Mouse (Mus musculus) cerebellum, postnatal 36 days (tissue): ENCODE results near the gene Cd209a.
"Not testable (repeated sequence)": the region's sequence is repeated elsewhere in the genome, so short reads cannot be mapped to it uniquely, and the experiment has no call there.

Experiments
- DNase-seq, 2 experiments: peaks; one replicate each; pipeline ENCODE4 v3.0.0; 2021 to 2022; ENCODE audit warnings: mixed read lengths in 2 of 2

Gene Cd209a

GRCm38 (mm10) chr8:3748761-3749160, at the start of gene Cd209a:
TSS of gene Cd209a (minus strand) at chr8:3748984.
- DNase-seq: no peak

DNA sequence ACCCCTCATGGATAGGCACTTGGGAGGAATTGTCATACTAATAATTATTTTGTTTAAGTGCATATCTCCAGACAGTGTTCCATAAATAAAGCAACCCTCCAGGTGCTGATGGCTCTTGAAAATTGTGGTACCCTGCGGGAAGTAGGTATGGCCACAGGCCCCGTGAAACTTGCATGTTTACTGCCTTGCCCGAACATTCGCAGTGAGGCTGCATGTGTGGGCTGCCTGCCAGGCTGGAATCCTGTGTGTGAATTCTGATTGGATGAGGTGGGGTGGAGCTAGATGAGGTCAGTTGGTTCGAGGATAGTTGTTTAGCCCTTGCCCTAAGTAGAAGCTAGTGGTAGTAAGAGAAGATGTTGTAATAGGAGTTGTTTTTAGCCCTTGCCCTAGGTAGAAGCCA, 19.9 kb upstream of the Cd209a start:
- DNase-seq: not testable (repeated sequence)

DNA sequence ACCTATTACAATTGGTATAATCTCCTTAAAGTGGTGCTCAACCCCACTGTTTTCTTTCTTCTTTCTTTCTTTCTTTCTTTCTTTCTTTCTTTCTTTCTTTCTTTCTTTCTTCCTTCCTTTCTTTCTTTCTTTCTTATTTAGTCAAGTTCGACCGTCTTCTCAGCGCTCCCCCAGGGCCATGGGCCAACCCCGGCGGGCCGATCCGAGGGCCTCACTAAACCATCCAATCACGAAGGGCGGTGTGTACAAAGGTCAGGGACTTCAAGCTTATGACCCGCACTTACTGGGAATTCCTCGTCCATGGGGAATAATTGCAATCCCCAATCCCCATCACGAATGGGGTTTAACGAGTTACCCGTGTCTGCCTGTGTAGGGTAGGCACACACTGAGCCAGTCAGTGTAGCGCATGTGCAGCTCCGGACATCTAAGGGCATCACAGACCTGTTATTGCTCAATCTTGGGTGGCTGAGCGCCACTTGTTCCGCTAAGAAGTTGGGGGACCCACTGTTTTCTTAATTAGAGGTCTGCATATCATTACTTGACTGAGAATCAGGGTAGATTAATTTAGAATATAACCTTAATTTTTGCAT, 5.6 kb upstream of the Cd209a start:
- peak; percentile 48 to 76 for DNase-seq

- DNase-seq: no peak
These were observed 11.8 kb downstream of the Cd209a start for GRCm38 (mm10) chr8:3736947-3737346.

GRCm38 (mm10) chr8:3735599-3735998, 13.2 kb downstream of the Cd209a start:
- DNase-seq: no peak

DNA sequence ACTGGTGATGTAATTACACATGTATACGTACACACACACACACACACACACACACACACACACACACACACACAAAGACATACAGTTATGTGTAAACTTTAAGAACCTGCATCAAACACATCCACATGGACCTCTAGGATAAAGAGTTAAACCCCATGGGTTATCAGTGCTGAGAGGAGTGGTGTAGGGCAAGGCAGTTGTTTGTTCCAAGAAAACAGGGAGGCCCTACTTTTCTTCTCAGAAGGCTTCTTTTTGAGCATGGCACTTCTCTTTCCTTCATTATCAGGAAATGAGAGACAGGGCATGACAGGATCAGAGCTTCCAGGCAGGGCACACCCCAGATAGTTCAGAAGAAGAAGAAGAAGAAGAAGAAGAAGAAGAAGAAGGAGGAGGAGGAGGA, 14.7 kb downstream of the Cd209a start:
- DNase-seq: no peak

DNA sequence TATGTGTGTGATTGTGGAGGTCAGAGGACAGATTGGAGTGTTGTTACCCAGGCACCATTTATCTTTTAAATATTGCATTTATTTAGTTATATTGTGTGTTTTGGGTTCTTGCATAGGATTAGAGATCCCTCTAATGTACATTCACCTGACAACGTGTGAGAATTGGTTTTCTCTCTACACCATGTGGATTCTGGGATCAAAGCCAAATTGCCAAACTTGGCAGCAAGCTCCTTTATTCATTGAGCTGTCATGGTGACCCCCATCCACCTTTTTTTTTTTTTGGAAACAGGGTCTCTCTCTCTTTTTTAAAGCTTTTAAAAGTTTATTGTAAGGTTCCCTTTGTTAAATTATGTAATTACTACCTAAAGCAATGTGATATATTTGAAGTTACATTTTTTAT, 27.7 kb downstream of the Cd209a start:
- DNase-seq: no peak

DNA sequence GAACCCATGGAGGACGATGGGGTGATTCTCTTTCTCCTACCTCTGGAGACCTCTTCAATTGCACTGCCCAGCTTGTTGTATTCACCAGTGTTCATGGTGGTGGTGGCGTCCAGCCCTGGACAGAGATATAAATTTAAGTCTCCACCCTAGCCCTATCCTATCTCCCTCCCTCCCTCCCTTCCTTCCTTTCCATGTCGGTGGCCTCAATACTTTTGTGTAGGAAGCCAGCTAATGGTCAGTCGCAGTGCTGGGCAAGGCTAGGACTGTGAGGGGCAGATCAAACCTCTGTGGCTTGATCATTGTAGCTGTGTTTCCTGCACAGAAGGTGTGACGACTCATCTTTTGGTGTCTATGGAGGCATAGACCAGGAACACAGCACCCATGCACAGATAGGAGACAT, 28.2 kb downstream of the Cd209a start, which contains the start of gene Clec4g:
TSS of gene Clec4g (minus strand) at position 101 of the 400 bp plus-strand sequence.
- no peak for DNase-seq

DNA sequence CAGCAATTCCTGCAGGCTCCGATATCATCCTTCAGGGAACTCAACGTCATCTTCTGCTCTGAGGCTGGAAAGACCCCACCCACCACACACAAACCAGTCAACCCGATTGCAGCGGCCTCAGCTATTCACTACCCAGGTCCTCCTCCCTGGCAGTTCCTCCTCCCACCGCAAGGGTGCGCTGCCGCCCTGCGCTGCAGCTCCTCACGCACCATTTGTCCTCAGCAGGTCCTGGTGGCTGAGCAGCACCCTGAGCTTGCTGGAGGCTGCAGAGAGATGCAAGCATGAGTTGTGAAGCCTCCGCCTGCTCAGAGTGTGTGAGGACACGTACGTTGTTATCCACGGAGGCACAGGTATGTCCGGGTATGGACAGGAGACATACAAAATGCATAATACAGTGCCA, 30.2 kb downstream of the Cd209a start:
- peak; percentile 64 to 68 for DNase-seq

- no peak for DNase-seq
These were observed 31.3 kb downstream of the Cd209a start for GRCm38 (mm10) chr8:3717321-3717954.

DNA sequence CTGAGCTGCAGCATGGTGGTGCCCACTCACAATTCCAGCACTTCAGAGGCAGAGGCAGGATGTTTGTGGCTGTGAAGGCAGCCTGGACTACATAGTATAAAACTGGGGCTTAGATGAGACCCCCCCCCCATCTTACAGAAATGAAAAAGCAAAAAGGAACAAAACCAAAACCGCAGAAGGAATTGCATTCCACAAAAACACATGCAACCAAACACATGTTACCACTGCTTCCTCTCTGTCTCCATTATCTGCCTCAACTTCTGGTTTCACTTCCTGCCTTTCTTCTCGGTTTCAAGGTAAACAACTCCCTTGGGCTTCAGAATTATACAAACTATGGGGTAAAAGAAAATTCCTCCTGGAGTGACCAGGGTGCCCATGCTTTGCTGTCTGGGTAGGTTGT, 37.1 kb downstream of the Cd209a start:
- no peak for DNase-seq

DNA sequence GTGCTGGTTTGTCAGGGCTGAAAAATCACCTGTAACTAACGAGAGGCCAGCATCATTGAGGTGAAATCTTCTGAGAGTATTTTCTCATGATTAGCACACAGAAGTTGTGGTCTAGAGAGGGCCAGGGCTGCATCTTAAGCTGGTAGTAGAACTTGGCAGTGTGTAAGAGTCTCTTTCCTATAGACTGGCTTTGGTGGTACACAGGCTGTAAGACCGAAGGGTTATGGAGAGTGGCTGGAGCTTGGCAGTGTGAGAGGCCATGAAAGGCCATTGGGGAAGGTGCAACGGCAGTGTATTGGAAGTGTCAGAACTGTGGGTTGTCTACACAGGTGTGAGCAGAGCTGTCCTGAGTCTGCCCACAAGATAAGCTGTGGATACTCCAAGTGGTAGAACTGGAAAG, 38.5 kb downstream of the Cd209a start:
- DNase-seq: no peak

- DNase-seq: no peak
These were observed 41.2 kb downstream of the Cd209a start for GRCm38 (mm10) chr8:3707611-3708010.

- peak; percentile 13 to 18 for DNase-seq
These were observed 43.1 kb downstream of the Cd209a start for GRCm38 (mm10) chr8:3705711-3706110.

- DNase-seq: no peak
These were observed 47.3 kb downstream of the Cd209a start for GRCm38 (mm10) chr8:3701491-3701890.

DNA sequence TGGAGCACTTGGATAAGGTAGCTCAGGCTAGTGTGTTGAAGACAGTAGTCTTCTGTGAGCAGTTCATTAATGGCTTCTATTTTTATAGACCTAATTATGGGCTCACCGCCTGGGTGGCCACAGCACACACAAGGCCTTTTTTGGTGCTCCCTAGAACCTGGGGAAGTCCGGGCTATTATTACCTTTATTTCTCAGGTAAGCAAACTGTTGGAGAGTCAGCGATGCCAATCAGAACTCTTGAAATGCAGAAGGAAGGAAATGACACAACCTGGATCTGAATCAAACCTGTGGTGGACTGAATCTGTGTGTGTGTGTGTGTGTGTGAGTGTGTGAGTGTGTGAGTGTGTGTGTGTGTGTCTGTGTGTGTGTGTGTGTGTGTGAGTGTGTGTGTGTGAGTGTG, 54.7 kb downstream of the Cd209a start, which contains the start of gene Fcer2a:
TSS of gene Fcer2a (minus strand) at position 55 of the 400 bp plus-strand sequence.
- DNase-seq: no peak
